Mouse (Mus musculus) gastrocnemius, adult 2 months (tissue): ENCODE measurements around the gene Zfp831. TPM values are rescaled to one million over a fixed set of nuclear protein-coding genes. Genes with fewer than 3 reads are reported as not detected.

ENCODE experiments used
- DNase-seq: peaks from one replicate; pipeline ENCODE4 v3.0.0; 2022
- H3K27ac ChIP-seq: fragments of 200-600 bp; 2 replicates; pipeline ENCODE4 v1.8.1; 2022; ENCODE audit warnings: mild to moderate bottlenecking
- H3K4me3 ChIP-seq: fragments of 200-600 bp; 2 replicates; pipeline ENCODE4 v1.8.1; 2022; ENCODE audit warnings: mild to moderate bottlenecking, moderate library complexity
- CTCF ChIP-seq: fragments of 200-600 bp; IDR thresholded peaks from 2 replicates; pipeline ENCODE4 v1.8.1; 2022; ENCODE audit warnings: antibody characterized with exemption, mild to moderate bottlenecking, moderate library complexity
- intact Hi-C: fragments of 180-260 bp; cut with DNase I; formaldehyde crosslinking; loops from one replicate; pipeline ENCODE4 v1.15.1; 2025
- total RNA-seq, 2 experiments: library from RNA; stranded (reverse); gene quantifications; 2 replicates each; pipeline ENCODE4 v1.2.3; 2021

Gene Zfp831
- total RNA-seq, 2 experiments from 2014 or later: not detected

GRCm38 (mm10) chr2:174612386-174613063 is 30.8 kb upstream of the Zfp831 start:
- no peak overlapping the region for H3K27ac ChIP-seq
- no peak for DNase-seq
- no peak overlapping the region for H3K4me3 ChIP-seq
- intact Hi-C loops: no loop called here
- TF ChIP-seq CTCF: no peak

DNA sequence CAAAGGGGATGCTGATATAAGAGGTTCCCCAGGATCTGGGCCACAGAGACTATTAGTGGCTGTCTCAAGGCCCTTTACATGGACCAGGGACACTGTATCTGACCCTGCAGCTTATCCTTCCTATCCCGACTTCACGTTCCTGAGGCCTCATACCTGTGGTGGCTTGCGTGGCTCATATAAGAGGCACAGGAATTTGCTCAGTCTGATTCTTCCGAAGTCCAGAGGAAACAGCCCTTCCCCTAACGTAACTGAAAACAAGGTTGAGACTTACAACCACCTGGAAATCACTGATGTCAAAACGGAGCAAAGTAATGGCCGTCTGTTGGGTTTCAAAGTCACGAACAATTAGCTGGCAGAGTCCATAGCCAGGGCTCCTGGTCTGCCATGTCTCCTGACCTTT is 30.1 kb upstream of the Zfp831 start:
- no peak overlapping the region for H3K27ac ChIP-seq
- no peak for DNase-seq
- no peak for TF ChIP-seq CTCF
- intact Hi-C loops: no loop called here
- no peak overlapping the region for H3K4me3 ChIP-seq

- no peak for DNase-seq
- H3K4me3 ChIP-seq: no peak overlapping the region
- no peak overlapping the region for H3K27ac ChIP-seq
- intact Hi-C loops: no loop called here
- no peak for TF ChIP-seq CTCF
Measured at GRCm38 (mm10) chr2:174613921-174614441, 29.4 kb upstream of the Zfp831 start.

DNA sequence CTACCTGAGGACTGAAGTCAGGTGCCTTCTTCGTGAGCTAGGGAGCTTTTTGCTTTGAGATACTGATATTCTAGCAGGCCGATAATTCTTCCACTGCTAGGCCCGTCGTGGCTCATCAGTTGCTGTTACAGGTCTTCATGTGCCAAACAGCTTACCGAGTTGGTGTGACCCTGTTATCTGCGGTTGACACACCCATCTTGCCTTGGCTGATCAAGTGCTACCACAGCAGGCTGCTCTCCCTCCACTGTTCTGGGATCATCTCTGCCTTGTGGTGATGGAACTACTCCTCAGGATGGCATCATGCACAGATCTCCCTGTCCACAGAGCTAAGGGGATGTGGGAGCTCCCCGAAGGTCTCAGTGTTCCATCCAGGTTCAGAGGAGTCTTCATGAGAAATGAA is 21.5 kb upstream of the Zfp831 start:
- H3K27ac ChIP-seq: no peak overlapping the region
- no peak for DNase-seq
- no peak for TF ChIP-seq CTCF
- no peak overlapping the region for H3K4me3 ChIP-seq
- intact Hi-C loops: no loop called here

GRCm38 (mm10) chr2:174624430-174624829 is 18.9 kb upstream of the Zfp831 start:
- TF ChIP-seq CTCF: no peak

GRCm38 (mm10) chr2:174627021-174627420 is 16.3 kb upstream of the Zfp831 start:
- H3K4me3 ChIP-seq: no peak overlapping the region
- intact Hi-C loops: no loop called here
- no peak for DNase-seq
- H3K27ac ChIP-seq: no peak overlapping the region
- TF ChIP-seq CTCF: no peak

More at GRCm38 (mm10) chr2:174624430-174624829, 18.9 kb upstream of the Zfp831 start:
- Histone ChIP-seq H3K27ac (no peak overlapping the region), H3K4me3 (no peak overlapping the region)
- no peak for DNase-seq
- intact Hi-C loops: no loop called here

GRCm38 (mm10) chr2:174629299-174629850 is 14.0 kb upstream of the Zfp831 start:
- TF ChIP-seq CTCF: no peak
- H3K27ac ChIP-seq: no peak overlapping the region
- intact Hi-C loops: no loop called here
- DNase-seq: no peak
- no peak overlapping the region for H3K4me3 ChIP-seq

GRCm38 (mm10) chr2:174636750-174637149 is 6.6 kb upstream of the Zfp831 start:
- H3K27ac ChIP-seq: peak overlapping the region; percentile 65
- no peak for DNase-seq
- intact Hi-C loops: no loop called here
- no peak overlapping the region; the same call in 1 of the 2 replicates for H3K4me3 ChIP-seq
- TF ChIP-seq CTCF: no peak

GRCm38 (mm10) chr2:174644975-174645374 is 1.6 kb downstream of the Zfp831 start:
- TF ChIP-seq CTCF: no peak
- no peak for DNase-seq
- intact Hi-C loops: no loop called here

GRCm38 (mm10) chr2:174652864-174653263 is 9.5 kb downstream of the Zfp831 start:
- no peak for TF ChIP-seq CTCF
- no peak overlapping the region for H3K27ac ChIP-seq
- H3K4me3 ChIP-seq: no peak overlapping the region
- intact Hi-C loops: no loop called here
- no peak for DNase-seq

More at GRCm38 (mm10) chr2:174644975-174645374, 1.6 kb downstream of the Zfp831 start:
- H3K4me3 ChIP-seq: no peak overlapping the region
- H3K27ac ChIP-seq: no peak overlapping the region

DNA sequence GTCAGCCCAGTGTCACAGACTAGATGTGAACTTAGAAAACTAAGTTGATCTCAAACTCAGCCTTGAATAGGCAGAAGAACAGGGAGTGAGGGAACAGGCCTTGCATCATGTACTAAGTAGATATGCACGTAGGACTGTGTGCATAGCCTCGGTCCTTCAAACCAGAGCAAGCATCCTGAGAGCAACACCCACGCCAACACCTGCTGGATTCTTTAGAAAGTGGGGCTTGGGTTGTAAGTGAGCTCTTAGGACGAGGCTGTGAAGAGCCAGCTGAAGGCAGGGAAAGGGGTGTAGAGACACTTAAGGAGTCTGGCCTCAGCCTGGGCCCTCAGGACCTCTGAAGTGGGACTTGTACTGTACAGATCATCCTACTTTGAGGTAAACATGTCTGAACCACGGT is 12.0 kb downstream of the Zfp831 start:
- Histone ChIP-seq H3K4me3 (no peak overlapping the region), H3K27ac (no peak overlapping the region)
- intact Hi-C loops: loop anchor here (5.0 kb wide), 1 partner anchor 343 kb away; no protein-coding TSS in a partner anchor
- TF ChIP-seq CTCF: no peak
- DNase-seq: no peak

DNA sequence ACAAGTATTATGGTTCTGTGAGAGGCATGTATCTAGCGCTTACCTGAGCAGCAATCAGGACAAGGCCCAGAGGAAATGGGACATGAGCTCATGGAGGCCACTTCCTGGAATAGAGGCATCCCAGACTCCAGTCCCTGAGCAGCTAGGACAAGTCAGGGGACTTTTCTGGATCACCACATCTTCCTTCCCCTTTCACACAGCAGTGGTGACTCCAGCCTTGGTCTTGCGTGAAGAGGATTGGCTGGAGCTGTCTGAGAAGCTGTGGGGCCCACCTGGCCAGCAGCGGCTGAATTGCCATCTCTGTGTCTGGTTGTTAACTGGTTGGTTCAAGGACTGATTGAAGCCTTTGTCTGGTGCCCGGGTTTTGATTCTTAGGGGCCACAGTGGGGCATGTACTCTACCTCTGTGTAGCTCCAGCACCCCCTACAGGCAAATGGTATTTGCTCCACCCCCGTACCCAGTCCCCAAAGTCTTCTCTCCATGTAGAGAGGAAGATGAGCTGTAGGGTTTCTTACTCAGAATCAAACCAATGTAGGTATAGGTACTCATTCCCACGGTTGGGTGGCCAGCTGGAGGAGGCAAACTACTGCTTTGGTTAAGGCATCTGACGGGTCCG is 15.0 kb downstream of the Zfp831 start:
- peak; percentile 61 for TF ChIP-seq CTCF
- H3K27ac ChIP-seq: no peak overlapping the region
- intact Hi-C loops: loop anchor here (5.0 kb wide), 1 partner anchor 346 kb away; no protein-coding TSS in a partner anchor
- no peak overlapping the region for H3K4me3 ChIP-seq
- no peak for DNase-seq

DNA sequence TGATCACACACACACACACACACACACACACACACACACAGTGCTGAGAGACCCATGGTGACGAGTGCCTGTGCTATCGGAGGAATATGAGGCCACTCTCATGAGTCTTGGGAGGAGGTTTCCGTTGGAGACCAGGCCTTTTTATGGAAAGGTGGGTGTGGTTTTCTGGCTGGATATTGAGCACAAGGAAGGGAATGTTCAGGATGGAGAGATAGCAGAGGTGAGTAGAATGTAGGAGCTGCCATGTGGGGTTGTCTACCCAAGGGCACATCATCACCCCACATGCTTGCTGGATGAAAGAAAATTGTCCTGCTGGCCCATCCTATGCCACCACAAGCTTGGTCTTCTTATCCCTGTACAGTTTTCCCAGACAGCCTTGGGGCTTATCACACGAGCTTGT is 16.5 kb downstream of the Zfp831 start:
- H3K27ac ChIP-seq: no peak overlapping the region
- no peak for DNase-seq
- intact Hi-C loops: loop anchor here (5.0 kb wide), 1 partner anchor 348 kb away; no protein-coding TSS in a partner anchor
- TF ChIP-seq CTCF: no peak
- H3K4me3 ChIP-seq: no peak overlapping the region
